Mouse (Mus musculus) effector memory CD4-positive, alpha-beta T cell, adult 7 months (primary cell): ENCODE data around the gene Exoc3l2. TPM values are rescaled to one million over a fixed set of nuclear protein-coding genes. Genes with fewer than 3 reads are reported as not detected.

Experiments used
- polyA plus RNA-seq: library from polyadenylated mRNA; unstranded; fragments of 100-300 nt; shearing (Covaris generic); gene quantifications from one replicate; pipeline ENCODE4 v1.2.1, GENCODE M21; 2017

The Exoc3l2 gene
- polyA plus RNA-seq = not detected

GRCm38 (mm10) chr7:19462884-19463381, at the start of gene Exoc3l2:
TSS of gene Exoc3l2 (plus strand) at chr7:19463331.

GRCm38 (mm10) chr7:19458591-19459111, 4.5 kb upstream of the Exoc3l2 start, which contains the start of gene Mark4:
TSS of gene Mark4 (minus strand) at chr7:19458821.

DNA sequence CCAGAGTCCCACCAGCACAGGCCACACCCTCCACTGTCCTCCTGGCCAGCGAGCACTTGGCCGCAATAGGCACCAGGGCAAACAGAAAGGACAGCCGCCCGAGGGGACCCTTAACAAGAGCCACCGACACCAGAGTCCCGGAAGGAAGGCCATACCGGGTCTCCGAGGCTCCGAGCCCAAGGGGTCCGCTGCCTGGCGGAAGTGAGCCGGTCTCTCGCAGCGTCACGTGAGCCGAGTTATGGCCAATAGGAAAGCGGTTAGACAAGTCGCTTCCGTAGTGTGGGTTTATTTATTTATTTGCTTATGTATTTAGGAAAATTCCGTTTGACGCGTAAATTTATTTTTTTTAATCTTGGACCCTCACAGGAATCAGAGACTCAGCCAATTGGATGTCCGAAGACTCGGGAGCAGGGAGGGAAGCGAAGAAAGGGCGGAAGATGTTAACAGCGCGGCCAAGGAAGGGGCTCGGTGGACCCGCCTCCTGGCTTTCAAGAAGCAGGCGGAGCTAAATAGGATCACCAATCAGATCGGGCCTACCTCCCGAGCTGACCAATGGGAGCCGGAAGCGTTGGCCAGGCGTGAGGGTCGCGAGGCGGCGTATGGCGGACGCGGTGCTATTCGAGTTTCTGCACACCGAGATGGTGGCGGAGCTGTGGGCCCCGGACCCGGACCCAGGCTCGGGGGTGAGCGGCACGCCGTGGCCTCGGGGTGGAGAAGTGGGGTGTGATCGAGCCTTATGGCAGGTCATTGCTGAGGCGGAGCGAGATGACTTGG, 45.2 kb downstream of the Exoc3l2 start, which contains the start of the genes Bloc1s3 and Trappc6a:
Gene Bloc1s3 (minus strand): TSS at position 218 of the 774 bp plus-strand sequence.
Gene Trappc6a (plus strand): TSS at position 246 of the 774 bp plus-strand sequence.

DNA sequence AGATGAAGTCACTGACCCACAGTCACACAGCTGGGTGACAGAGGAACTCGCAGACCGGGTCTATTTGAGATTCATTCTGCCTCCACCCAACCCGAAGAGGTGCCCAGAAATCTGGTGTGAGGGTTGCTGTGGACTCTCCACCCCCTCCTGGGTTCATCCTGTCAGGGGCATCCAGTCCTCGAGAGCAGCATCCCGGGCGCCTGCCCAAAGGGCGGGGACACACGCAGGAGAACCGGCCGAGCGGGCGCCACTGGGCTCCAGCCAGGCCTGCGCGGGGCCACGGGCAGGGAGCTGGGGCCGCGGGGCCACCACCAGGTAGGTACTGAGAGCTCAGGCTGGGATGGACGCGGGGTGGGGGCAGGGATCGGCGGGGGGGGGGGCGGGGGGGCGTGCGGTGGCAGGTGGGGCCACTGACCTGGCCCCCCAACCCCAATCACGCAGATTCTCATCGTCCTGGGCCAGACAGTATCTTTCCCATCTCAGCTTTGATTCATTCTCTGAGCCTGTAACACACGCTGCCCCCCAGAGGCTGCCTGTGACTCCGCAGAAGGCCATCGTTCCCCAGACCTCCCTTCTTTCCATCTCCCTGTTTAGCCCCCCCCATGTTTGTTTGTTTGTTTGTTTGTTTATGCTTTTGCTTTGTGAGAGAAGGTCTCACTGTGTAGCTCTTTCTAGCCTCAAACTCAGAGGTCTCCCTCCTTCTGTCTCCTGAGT, 54.7 kb downstream of the Exoc3l2 start, which contains the start of gene Nkpd1:
Gene Nkpd1 (plus strand): TSS at position 187 of the 714 bp plus-strand sequence.

Other genes with a start within 250 kb of the Exoc3l2 start
- 66.0 TPM for gene Opa3, start 235.0 kb upstream of the Exoc3l2 start, polyA plus RNA-seq
- gene Vasp, start 191.5 kb upstream of the Exoc3l2 start, polyA plus RNA-seq = 205 TPM
- 3.0 TPM for gene Ppm1n, start 183.3 kb upstream of the Exoc3l2 start, polyA plus RNA-seq
- 0.50 TPM for gene Rtn2, start 180.7 kb upstream of the Exoc3l2 start, polyA plus RNA-seq
- gene Fosb, start 153.3 kb upstream of the Exoc3l2 start, polyA plus RNA-seq = 39.6 TPM
- gene Ercc1, start 118.6 kb upstream of the Exoc3l2 start, polyA plus RNA-seq = 64.9 TPM
- 5.2 TPM for gene Cd3eap, start 103.8 kb upstream of the Exoc3l2 start, polyA plus RNA-seq
- 0.84 TPM for gene Ppp1r13l, start 103.6 kb upstream of the Exoc3l2 start, polyA plus RNA-seq
- 8.5 TPM for gene Ercc2, start 81.3 kb upstream of the Exoc3l2 start, polyA plus RNA-seq
- gene Klc3, start 59.2 kb upstream of the Exoc3l2 start, polyA plus RNA-seq = 4.7 TPM
- gene Ckm, start 58.6 kb upstream of the Exoc3l2 start, polyA plus RNA-seq = 0.18 TPM
- gene Mark4, start 4.5 kb upstream of the Exoc3l2 start, polyA plus RNA-seq = 6.2 TPM
- gene Bloc1s3, start 45.0 kb downstream of the Exoc3l2 start, polyA plus RNA-seq = 3.8 TPM
- 48.8 TPM for gene Trappc6a, start 45.1 kb downstream of the Exoc3l2 start, polyA plus RNA-seq
- not detected for gene Nkpd1, start 54.5 kb downstream of the Exoc3l2 start, polyA plus RNA-seq
- 15.6 TPM for gene Ppp1r37, start 99.7 kb downstream of the Exoc3l2 start, polyA plus RNA-seq
- 1.8 TPM for gene Zfp296, start 114.0 kb downstream of the Exoc3l2 start, polyA plus RNA-seq
- gene Gemin7, start 114.3 kb downstream of the Exoc3l2 start, polyA plus RNA-seq = 105 TPM
- 49.4 TPM for gene Clasrp, start 141.2 kb downstream of the Exoc3l2 start, polyA plus RNA-seq
- gene Relb, start 166.1 kb downstream of the Exoc3l2 start, polyA plus RNA-seq = 249 TPM
- 121 TPM for gene Clptm1, start 201.7 kb downstream of the Exoc3l2 start, polyA plus RNA-seq
- not detected for gene Apoc2, start 214.6 kb downstream of the Exoc3l2 start, polyA plus RNA-seq
- not detected for gene Gm44805, start 218.1 kb downstream of the Exoc3l2 start, polyA plus RNA-seq
- gene Apoc4, start 218.1 kb downstream of the Exoc3l2 start, polyA plus RNA-seq = 0.18 TPM
- not detected for gene Apoc1, start 229.3 kb downstream of the Exoc3l2 start, polyA plus RNA-seq
- 1.3 TPM for gene Apoe, start 235.9 kb downstream of the Exoc3l2 start, polyA plus RNA-seq